Mouse (Mus musculus) kidney, postnatal 14 days (tissue): ENCODE results near the gene 2810408A11Rik.
A peak's percentile ranks its signal among the peaks of the same experiment; 100 is the strongest.

Source experiments
- DNase-seq: peaks from one replicate; pipeline ENCODE4 v3.0.0; 2022; ENCODE audit warnings: mixed read lengths

Gene 2810408A11Rik

DNA sequence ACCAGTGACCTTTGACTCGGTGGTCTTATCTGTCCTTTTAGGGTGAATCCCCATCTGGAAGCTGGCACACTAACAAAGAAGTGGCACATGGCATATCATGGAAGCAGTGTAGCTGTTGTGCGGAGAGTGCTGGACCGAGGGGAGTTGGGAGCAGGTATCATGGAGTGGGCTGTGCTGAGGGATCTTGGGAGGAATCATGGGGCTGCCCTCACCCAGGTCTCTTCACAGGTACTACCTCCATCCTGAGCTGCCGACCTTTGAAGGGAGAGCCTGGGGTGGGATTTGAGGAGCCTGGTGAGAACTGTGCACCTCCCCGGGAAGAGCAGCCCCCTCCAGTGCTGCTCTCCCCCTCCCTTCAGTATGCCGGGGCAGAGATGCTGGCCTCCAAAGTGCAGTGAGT lies 10.9 kb upstream of the 2810408A11Rik start:
- DNase-seq = no peak

DNA sequence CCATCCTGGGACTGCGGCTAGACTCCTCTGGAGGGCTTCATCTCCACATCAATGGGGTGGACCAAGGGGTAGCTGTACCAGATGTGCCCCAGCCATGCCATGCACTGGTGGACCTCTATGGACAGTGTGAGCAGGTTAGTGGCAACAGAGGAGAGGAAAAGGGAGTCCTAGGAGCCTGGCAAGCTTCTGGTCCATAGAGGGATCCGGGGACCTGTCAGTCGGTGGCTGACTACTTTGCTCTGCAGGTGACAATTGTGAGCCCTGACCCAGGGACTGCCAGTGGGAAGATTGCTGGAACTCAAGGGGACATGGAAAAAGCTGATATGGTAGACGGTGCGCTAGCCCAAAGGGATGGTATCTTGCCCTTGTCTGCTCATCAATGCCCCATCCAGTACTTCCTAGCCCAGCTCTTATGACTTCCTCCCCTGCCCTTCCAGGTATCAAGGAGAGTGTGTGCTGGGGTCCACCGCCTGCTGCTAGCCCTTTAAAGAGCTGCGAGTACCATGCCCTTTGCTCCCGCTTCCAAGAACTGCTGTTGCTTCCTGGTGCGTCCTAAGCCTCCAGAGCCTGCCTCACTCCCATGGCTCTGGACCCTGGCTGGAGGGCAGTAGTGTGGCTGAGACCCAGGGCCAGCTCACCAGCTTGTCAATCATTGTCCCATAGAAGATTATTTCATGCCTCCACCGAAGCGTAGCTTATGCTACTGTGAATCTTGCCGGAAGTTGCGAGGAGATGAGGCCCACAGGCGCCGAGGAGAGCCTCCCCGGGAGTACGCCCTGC lies 10.2 kb upstream of the 2810408A11Rik start:
- peak; percentile 81 for DNase-seq

DNA sequence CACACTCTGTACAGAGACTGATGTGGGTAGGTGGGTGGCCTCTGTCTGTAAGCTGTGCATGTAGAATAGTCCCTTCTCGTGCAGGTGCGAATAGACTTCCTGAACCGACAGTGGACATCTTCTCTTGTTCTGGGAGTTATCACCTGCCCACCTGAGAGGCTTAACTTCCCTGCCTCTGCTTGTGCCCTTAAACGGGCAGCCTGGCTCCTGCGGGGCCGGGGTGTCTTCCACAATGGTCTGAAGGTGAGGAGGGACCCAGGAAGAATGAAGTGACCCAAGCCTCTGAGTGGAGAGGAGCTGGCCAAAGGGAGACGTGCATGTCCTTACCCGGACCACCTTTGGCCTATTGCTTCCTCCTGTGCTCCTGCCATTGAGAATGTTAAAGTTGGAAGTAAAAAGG lies 9.4 kb upstream of the 2810408A11Rik start:
- DNase-seq = no peak

DNA sequence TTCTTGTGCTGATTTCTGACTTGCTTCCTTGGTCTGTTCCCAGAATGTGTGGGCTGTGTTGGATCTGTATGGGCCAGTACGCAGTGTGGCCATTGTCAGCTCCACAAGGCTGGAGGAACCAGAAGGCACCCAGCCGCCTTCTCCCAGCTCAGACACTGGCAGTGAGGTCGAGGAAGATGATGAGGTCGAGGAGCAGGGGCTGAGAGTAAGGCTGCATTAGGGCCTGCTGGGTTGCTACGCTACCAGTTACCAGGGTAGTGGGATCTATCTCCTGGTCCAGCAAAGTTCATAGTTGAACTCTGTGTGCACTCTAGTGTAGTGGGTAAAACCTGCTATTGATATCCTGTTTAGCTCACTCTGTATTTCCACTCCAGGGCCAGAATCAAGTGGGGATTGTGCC lies 8.4 kb upstream of the 2810408A11Rik start:
- DNase-seq = no peak

DNA sequence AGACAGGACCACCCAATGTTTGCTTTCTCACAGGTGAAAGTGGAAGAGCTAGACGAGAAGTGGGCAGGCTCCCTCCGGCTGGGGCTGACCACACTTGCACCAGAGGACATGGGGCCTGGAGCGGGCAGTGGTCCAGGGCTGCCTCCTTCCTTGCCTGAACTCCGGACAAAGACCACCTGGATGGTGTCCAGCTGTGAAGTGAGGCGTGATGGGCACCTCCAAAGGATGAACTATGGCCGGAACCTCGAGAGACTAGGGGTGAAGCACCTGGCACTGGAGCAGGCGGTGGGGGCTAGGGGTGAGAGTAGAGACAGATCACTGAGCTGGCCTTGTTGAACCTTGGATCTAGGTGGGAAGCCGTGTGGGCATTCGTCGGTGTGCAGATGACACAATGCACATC lies 7.9 kb upstream of the 2810408A11Rik start:
- peak; percentile 94 for DNase-seq

DNA sequence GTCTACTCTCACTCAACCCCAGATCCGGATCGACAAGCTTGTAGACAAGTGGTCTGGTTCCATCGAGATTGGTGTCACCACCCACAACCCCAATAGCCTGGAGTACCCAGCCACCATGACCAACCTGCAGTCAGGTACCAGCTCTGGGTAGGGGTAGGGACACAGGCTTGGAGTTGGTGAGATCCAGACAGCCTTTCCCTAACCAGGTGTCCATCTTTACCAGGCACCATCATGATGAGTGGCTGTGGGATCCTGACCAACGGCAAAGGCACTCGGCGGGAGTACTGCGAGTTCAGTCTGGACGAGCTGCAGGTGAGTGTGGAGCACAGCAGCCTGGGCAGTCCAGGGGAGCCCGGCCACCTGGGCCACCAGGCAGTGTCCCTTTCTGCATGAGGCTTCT lies 3.5 kb upstream of the 2810408A11Rik start:
- DNase-seq = no peak

DNA sequence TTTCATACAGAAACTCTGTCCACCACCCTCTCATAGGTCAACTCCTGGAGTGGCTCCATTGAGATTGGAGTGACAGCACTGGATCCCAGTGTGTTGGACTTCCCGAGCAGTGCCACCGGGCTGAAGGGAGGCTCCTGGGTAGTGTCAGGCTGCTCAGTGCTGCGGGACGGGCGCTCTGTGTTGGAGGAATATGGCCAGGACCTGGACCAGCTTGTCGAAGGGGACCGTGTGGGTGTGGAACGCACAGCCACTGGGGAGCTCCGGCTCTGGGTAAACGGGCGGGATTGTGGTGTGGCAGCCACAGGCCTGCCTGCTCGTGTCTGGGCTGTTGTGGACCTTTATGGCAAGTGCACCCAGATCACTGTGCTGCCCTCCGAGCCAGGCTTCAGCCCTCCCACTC lies 2.2 kb upstream of the 2810408A11Rik start:
- DNase-seq = no peak

DNA sequence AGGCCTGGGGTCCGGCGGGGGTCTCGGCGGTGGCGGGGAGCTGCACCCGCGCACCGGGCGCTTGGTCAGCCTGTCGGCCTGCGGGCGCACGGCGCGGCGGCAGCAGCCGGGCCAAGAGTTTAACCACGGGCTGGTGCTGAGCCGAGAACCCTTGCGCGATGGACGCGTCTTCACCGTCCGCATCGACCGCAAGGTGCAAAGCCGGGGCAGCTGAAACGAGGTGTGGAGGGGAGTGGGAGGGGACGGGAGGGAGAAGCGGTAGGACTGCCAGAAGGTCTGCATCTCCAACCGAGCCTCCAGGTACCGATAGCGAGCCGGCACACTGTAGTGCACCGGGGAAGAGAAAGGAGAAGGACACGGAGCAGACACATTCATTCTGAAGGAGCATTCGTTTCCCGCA lies 1.2 kb upstream of the 2810408A11Rik start:
- no peak for DNase-seq

DNA sequence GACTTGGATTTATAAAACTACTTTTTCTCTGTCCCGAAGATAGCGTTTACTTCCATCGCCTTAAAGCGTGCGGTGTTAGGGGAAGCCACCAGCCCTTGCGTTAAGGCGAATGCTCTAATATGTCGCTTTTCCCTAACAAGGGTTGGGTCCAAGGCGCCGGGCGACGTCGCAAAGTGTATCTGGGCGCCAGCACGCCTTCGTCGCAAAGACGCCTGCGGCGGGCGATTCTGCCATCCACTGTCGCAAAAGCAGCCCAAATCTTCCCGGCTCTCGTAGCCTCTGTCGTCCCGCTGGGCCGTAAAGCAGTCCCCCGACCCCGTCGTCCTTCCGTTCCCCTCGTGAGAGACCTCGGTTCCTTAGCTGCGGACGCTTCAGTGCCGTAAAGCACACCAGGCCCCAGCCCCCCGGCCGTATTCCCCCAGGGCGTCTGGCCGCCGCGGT lies 639 bp upstream of the 2810408A11Rik start:
- DNase-seq = peak; percentile 97

DNA sequence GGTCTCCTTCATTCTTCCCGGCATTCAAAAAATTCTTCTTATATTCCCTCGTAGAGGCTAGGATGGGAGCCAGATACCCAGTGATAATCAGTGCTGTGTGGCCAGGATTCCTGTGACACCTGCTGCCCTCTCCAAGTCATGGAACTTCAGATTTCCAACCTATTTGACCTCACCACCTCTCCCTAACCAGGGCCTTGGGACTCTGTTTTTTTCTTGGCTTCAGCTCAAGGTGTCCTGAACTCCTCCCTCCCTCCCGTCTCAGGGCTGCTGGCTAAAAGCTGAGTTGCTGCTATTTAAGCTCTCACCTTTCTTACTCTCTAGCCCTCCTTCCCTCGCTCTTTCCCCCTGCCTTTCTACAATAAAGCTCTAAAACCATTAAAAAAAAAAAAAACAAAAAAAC lies 917 bp downstream of the 2810408A11Rik start:
- no peak for DNase-seq

DNA sequence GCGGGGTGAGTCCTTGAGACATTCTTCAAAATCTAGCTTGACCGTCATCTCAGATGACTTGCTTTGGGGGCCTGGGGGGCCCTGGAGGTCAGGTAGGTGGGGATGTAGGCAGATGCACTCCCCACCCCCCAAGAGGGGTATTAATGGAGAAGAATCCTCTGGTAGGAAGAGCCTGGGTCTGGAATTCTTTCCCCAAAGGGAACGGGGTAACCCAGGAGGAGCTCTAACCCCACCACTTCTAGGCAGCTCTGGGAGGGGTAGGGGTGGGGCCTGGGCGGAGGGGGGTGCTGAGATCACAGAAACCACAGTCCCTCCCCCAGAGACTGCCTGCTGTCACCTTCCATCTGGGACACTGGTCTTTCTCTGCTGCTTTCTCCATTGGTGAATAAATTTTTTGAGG lies 5.5 kb downstream of the 2810408A11Rik start, which contains the start of gene Acap1:
Gene Acap1 (minus strand): TSS at position 249 of the 400 bp plus-strand sequence.
- DNase-seq = no peak

DNA sequence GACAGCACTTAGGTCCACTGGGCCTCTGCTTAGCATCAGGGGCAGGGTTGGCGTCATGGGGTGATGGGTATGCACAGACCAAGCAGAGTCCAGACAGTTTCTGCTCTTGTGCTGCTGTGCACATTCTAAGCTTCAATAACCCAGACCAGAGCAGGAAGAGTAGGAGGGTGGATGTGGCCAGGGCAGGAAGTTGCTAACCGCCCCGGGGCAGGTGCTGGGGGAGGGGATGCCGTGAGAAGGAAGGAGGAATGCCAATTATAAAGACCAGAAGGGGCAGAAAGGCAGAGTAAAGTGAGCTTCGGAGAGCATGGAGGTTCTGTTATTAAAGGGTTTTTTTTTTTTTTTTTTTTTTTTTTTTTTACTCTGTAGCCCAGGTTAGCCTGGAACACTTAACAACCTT lies 6.1 kb downstream of the 2810408A11Rik start:
- no peak for DNase-seq

DNA sequence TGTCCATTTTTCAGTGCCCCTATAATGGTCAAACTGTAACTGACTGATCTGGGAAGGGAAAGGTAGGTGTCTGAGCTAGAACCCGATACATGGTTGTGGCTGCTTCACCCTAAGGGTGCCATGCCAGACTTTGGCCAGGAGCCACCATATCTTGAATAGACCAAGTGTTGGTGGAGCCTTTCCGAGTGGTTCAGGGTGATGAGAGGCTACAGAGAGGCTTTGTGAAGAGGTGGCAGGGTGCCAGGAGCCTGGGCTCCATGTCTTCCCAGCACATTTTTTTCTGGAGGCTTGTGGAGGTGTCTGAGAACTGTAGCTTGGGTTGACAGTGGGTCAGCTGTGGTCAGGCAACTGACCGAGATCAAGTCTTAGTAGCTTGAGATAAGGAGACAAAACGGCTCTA lies 9.3 kb downstream of the 2810408A11Rik start:
- no peak for DNase-seq

DNA sequence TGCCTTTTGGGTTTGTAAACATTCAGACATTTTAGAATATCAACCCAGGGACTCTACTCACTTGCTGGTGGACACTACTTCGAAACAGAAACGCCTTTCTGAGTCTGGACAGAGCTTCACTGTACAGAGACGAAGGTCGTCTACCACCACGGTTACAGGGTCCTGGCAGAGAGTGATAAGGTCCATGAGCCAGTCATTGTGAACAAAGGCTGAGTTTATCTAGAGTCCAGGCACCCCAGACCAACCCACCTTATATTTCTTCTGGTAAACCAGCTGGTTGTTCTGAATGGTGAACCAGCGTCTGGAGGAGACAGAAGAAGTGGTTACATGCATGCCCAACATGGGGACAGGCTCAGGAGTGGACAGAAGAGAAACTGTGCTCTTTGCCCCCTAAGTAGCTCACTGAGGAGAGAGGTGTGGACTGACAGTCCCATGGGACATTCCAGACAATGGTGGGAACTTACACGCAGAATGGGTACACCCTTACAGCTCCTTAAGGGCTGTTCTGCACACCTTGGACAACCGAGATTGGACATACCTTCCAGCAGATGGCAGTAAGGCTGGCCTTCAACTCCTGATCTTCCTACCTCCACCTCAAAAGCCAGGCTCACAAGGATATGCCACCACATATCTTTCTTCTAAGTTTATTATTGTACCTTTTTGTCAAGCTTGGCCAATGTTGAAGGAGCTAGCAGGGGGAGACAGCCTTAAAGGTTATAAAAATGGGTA lies 13.7 kb downstream of the 2810408A11Rik start:
- peak; percentile 53 for DNase-seq

DNA sequence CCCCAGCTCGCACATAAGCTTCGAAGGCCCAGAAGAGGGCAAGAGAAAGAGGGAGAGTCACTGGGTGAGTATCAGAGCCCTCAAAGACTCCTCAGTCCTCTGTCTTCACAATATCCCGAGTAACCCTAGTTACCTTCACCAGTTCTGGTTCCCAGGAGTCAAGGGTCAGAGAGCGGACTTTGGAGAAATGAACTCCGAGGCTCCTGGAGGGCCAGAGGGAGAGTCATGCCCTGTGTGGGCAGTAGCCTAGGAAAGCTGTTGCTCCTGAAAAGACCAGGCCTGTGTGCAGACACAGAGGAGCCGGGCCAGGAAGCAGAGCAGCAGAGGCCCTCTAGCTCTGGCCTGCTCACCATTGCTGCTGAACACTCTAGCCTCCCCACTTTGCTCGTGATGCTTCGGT lies 16.1 kb downstream of the 2810408A11Rik start:
- no peak for DNase-seq

DNA sequence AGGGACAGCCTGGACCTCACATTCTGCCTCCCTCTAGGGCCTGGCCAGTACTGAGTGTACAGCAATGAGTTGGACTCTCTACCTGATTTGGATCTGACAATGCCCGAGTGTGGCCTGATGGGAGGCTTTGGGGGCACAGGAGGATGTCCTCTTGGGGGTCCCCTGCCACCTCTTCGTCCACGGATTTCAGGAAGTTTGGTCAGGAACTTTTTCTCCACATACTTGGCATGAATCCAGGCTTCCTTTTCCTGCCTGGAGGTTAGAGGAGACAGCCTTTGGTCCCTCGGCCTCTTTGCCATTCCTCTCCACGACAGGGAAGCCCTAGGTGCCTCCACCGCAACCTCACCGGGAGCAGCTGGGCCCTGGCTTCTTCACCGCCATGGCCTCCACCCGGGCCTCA lies 16.5 kb downstream of the 2810408A11Rik start:
- DNase-seq = peak; percentile 54

DNA sequence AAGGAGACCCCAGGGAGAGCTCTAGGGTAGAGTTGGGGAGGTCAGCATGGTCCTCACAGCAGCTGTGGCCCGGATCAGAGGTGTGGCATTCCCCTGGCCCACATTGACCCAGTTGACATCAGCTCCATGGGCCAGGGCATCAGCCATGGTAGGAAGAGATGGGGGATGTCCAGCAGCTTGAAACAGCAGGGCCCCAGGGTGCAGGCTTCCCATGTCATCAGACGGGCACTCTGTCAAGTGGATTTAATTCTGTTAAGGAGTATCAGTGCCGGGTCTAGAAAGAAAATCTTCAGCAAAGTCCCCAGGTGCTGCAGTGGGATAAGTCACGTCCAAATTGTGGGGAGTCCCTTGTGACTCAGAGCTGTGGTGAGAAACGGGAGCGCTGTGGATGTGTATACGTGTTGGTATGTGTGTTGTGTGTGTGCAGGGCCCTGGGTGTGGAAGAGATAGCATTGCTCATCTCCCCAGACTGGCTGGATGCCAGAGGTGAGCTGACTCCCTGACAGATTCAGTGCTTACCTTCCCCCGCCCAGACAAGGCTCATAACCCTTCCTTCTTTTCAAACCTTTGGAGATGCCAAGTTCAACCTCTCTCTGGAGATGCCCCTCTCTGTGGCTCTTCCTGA lies 17.1 kb downstream of the 2810408A11Rik start:
- DNase-seq = peak; percentile 44

DNA sequence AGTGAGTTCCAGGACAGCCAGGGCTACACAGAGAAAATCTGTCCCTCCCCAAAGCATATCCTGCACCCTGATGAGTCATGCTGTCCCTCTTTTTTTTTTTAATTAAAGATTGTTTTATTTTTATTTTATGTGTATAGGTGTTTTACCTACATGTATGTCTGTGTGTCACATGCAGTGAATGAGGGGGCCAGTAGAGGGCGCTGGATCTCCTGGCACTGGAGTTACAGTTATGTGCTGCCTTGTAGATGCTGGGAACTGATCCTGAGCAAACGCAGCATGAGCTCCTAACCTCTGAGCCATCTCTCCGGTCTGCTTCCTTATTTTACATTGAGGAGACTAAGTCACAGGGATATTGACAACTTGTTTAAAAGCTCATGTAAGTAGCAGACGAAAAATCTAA lies 17.7 kb downstream of the 2810408A11Rik start:
- DNase-seq = peak; percentile 38

DNA sequence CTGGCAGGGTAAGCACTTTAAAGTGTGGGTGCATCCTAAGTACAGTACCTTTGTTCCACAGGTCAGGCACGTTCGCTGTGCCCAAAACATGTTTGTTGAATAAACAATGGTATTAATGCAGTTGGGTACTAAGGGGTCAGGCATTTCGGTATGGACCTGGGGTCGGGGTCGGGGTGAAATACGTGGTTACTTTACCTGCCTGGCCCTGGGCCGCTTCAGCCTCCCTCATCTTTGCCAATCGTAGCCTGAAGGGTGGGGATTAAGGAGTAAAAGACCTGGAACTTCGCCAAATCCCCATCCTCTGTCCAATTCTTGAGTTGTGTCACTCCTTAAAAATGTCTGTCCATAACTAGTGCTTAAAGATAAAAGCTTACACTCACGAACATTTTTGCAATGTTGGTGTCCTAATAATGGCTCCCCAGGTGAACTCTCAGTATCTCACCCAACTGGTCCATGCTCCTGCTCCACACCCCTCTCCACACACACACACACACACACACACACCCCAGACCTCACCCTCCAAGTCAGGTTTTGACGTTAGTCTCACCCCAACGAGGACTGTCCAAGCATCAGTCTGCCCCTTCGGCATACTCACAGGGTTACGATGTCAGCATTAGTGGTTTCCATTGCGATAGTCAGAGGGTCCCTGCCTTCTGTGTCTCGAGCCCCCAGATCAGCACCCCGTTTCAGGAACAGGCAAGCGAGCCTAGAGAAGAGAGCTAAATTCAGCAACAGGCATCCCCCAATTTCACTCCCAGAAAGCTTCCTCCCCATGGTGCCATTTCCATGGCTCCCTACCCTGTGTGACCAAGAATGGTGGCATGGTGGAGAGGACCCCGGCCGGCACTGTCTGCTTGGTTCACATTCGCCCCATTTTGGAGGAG lies 18.8 kb downstream of the 2810408A11Rik start:
- no peak for DNase-seq

DNA sequence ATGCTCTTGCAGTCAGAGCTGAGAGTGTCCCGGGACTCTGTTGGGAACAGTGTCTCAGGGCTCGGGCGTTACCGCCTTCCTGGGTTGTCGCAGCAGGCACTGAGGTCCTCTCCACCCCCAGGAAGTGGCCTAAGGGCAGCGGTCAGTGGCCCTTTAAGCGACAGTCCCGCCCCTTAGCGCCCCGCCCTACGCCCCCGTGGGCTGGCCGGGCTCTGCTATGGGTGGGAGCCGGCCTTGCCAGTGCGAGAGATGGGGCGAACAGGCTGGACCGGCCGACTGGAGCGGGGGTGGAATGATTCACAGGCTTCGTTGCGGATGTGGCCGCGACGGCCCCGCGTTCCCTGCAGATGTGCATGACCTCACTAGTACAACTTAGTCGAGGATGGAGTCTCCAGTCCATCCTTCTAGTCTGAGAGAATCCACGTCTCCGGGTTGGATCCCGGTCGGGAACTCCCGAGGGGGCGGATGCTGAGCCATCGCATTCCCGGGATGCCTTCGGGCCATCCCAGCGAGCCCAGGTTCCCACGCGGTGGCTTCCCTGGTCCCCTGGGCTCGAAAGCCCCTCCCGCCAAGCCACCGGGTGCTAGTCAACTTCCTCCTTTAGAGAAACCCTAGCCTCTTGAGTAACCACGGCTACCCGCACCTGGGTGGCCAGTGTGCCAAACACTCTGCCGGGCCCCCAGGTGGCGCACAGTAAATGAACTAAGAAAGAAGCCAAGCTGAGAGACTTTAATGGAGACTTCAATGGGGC lies 19.8 kb downstream of the 2810408A11Rik start, which contains the start of gene Kctd11:
Gene Kctd11 (minus strand): TSS at position 554 of the 751 bp plus-strand sequence.
- DNase-seq = peak; percentile 95

DNA sequence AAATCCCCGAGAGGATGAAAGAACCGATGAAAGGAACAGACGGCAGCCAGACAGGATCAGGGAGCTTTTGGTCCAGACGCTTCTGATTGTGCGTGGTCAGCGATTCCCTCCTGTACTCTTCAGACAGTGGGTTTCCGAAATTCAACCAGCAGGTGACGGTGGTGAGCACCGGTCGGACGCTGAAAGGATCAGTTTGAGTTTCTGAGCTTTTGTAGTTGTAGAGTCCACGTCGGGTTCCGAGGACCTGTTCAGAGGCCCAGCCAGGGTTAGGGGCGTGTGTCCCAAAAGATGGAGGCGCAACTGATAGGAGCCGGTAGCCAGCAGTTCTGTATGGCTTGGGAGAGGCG lies 20.3 kb downstream of the 2810408A11Rik start:
- peak; percentile 86 for DNase-seq

DNA sequence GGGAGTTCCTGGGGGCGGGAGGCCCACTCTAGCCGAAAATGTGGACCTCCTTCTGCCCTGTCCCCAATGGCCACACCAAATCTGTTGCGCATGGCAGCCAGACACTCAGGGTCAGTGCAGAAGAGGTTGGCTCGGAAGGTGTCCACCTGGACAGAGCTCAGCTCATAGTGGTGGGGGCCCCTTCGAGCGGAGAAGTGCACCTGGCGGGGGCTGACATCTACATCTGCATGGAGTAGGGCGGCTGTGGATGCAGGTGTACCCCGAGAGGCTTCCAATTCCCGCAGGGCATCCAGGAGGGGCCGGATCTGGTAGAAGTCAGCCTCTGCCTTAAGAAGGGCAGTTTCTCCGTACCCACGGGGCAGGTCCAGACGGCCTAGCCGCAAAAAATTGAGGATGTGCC lies 21.1 kb downstream of the 2810408A11Rik start:
- DNase-seq = no peak
